Mouse (Mus musculus) erythroblast, embryonic 14.5 days (primary cell): Measurements from ENCODE around the gene Rgl1.

Source experiments
- GATA1 ChIP-seq: IDR thresholded peaks from 2 replicates; pipeline ENCODE4 v1.6.1; 2012; ENCODE audit warnings: low read length, inconsistent platforms, mixed read lengths
- TAL1 ChIP-seq: IDR thresholded peaks from 3 replicates; pipeline ENCODE4 v1.6.1; 2012; ENCODE audit warnings: low read length, inconsistent platforms, mixed read lengths

DNA sequence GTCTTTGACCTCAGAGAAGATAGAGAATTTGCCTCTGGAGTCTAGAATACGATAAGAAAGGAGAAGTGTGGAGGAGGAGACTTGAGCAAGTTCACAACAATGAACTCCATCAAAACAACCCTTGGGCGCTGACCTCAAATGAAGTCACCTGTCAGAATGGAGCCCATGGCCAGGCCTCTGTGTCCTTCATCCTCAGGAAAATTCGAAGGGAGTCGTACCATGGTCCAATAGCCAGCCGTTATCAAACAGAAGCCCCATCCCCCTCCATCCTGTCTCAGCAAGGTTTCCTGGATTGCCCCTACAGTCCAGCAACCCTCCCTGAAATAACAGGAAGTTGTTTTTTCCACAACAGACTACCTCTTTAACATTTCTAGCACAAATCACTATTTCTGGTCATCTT lies 171.5 kb downstream of the Rgl1 start:
- no peak for TF ChIP-seq TAL1
- no peak for TF ChIP-seq GATA1
